Mouse (Mus musculus): ENCODE measurements at regions not wholly inside any gene's neighbourhood (a gene's known extent, or its start where the extent isn't known, plus 50 kb on each side); places are given as distances from the start of the nearest gene placed in this dataset.

DNA sequence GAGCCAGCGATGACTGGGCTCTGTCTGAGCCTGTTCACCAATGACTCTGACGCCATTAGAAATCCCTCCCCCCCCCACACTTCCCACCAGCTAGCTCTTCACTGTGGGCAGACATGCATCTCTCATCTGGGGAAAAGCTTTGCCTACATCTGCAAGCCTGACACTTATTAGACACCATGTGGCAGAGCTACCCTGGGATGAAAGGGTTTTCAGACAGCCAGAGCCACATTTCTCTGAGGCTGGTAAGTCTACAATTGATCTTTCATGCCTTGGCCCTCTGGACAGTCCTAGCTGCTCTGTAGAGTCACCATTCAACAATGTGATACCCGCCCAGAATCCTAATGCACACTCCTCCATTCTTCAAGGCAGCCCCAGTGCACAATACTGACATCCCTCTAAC is 72.8 kb upstream of the Rgma start:
- no peak for DNase-seq (ENCODE audit: low read depth, low spot score)
- H3K27ac ChIP-seq (ENCODE audit: control insufficient read depth, low read depth, low read length) = no peak overlapping the region
- H3K9ac ChIP-seq (ENCODE audit: control insufficient read depth, low read depth, low read length, poor library complexity, severe bottlenecking) = no peak overlapping the region
- H3K4me1 ChIP-seq (ENCODE audit: control insufficient read depth in 1 of 2, insufficient read depth in 2 of 2, low read length in 2 of 2) = no peaks in the 10 kb centered on the region
- H3K36me3 ChIP-seq (ENCODE audit: control insufficient read depth in 1 of 2, insufficient read depth in 2 of 2, low read length in 2 of 2) = no peaks in the 10 kb centered on the region
- TF ChIP-seq UBTF (IDR thresholded peaks at IDR 0.05; ENCODE audit: borderline replicate concordance, insufficient read depth, low read depth, low read length) (no peak), E2F4 (IDR thresholded peaks at IDR 0.05; ENCODE audit: borderline replicate concordance, low read depth, low read length) (no peak), MEF2A (IDR thresholded peaks at IDR 0.05; ENCODE audit: extremely low read depth, insufficient replicate concordance, low read depth, low read length, poor library complexity, severe bottlenecking) (no peak), POLR2AphosphoS2 (IDR thresholded peaks at IDR 0.05; ENCODE audit: low read length) (no peak), TCF12 (IDR thresholded peaks at IDR 0.05; ENCODE audit: low read depth, low read length) (no peak), NELFE (IDR thresholded peaks at IDR 0.05; ENCODE audit: low read depth, low read length) (no peak)
- H3K4me3 ChIP-seq (ENCODE audit: control insufficient read depth in 1 of 2, insufficient read depth in 1 of 2, low read depth in 2 of 2, low read length in 2 of 2) = no peak overlapping the region
- H3K79me2 ChIP-seq (ENCODE audit: control insufficient read depth, insufficient read depth, low read length, poor library complexity) = no peaks in the 10 kb centered on the region
- H3K27me3 ChIP-seq (ENCODE audit: control insufficient read depth in 1 of 2, insufficient read depth in 2 of 2, low read length in 2 of 2) = no peaks in the 10 kb centered on the region
- H3K9me3 ChIP-seq (replicated peaks; ENCODE audit: insufficient read depth, low read length) = no peaks in the 10 kb centered on the region

DNA sequence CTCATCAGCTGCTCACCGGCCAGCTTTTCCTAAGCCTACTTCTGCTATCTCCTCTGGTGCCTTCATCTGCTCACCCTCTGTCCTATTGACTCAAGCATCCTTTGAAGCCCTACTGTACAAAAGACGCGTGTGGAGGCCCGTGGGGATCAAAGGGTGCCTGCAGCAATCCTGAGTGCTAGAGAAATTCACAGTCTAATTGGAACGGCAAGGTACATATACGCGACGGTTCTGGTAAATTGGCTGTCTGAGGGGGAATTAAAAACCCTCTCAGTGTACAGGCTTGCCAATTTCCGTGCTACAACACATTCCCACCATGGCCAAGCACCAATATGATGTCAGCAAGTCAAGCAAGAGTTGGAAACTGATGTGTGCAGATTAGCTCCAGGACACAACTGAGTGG is 71.5 kb upstream of the Rgma start:
- no peaks in the 10 kb centered on the region for H3K4me1 ChIP-seq (ENCODE audit: control insufficient read depth in 1 of 2, insufficient read depth in 2 of 2, low read length in 2 of 2)
- H3K9me3 ChIP-seq (replicated peaks; ENCODE audit: insufficient read depth, low read length) = no peaks in the 10 kb centered on the region
- H3K9ac ChIP-seq (ENCODE audit: control insufficient read depth, low read depth, low read length, poor library complexity, severe bottlenecking) = no peak overlapping the region
- no peaks in the 10 kb centered on the region for H3K79me2 ChIP-seq (ENCODE audit: control insufficient read depth, insufficient read depth, low read length, poor library complexity)
- no peak overlapping the region for H3K27ac ChIP-seq (ENCODE audit: control insufficient read depth, low read depth, low read length)
- TF ChIP-seq ELF1 (IDR thresholded peaks at IDR 0.05; ENCODE audit: low read depth, low read length) (no peak), TCF12 (IDR thresholded peaks at IDR 0.05; ENCODE audit: low read depth, low read length) (no peak), NRF1 (IDR thresholded peaks at IDR 0.05; ENCODE audit: insufficient read depth, low read depth, low read length, poor library complexity, severe bottlenecking) (no peak), MEF2A (IDR thresholded peaks at IDR 0.05; ENCODE audit: extremely low read depth, insufficient replicate concordance, low read depth, low read length, poor library complexity, severe bottlenecking) (no peak), JUND (IDR thresholded peaks at IDR 0.05; ENCODE audit: low read depth, low read length) (no peak), ZMIZ1 (IDR thresholded peaks at IDR 0.05; ENCODE audit: low read depth, low read length) (no peak), ZNF384 (IDR thresholded peaks at IDR 0.05; ENCODE audit: low read depth, low read length) (no peak), RCOR1 (IDR thresholded peaks at IDR 0.05; ENCODE audit: low read depth, low read length) (no peak), GABPA (IDR thresholded peaks at IDR 0.05; ENCODE audit: low read depth, low read length) (no peak), CHD1 (IDR thresholded peaks at IDR 0.05; ENCODE audit: low read depth, low read length) (no peak), SIN3A (IDR thresholded peaks at IDR 0.05; ENCODE audit: low read length) (no peak), USF2 (IDR thresholded peaks at IDR 0.05; ENCODE audit: borderline replicate concordance in 1 of 2, insufficient read depth in 1 of 2, low read depth in 1 of 2, low read length in 2 of 2) (no peak), USF1 (IDR thresholded peaks at IDR 0.05; ENCODE audit: low read depth, low read length) (no peak), UBTF (IDR thresholded peaks at IDR 0.05; ENCODE audit: borderline replicate concordance, insufficient read depth, low read depth, low read length) (no peak)
- H3K36me3 ChIP-seq (ENCODE audit: control insufficient read depth in 1 of 2, insufficient read depth in 2 of 2, low read length in 2 of 2) = no peaks in the 10 kb centered on the region
- H3K4me3 ChIP-seq (ENCODE audit: control insufficient read depth in 1 of 2, insufficient read depth in 1 of 2, low read depth in 2 of 2, low read length in 2 of 2) = no peak overlapping the region
- H3K27me3 ChIP-seq (ENCODE audit: control insufficient read depth in 1 of 2, insufficient read depth in 2 of 2, low read length in 2 of 2) = no peaks in the 10 kb centered on the region
- DNase-seq (ENCODE audit: low read depth, low spot score) = no peak

Measured in MEL (cell line).